Mouse (Mus musculus): ENCODE data around the gene Myocos. TPM values are rescaled to one million over a fixed set of nuclear protein-coding genes. Genes with fewer than 3 reads are reported as not detected.
"Not testable (repeated sequence)": the region's sequence is repeated elsewhere in the genome, so short reads cannot be mapped to it uniquely, and the experiment has no call there.

Gene Myocos
- not detected for total RNA-seq (2021)

DNA sequence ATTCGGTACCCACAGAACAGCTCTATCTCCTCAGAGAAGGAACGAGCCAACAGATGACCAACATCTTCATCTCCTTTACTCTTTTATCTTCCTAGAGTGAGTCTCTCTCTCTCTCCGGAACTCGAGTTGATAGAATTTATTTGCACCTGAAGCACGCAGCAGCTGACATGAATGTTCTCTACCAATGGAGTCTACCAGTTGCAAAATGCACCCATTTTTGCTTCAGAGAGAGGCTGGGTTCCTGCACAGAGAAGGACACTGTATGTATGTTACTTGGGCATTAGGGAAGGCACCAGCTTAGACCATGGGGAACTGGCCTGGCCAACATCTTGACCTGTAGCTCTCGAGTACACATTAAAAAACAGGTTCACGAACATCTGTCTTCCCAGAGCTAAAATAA, at the start of gene Myocos:
Myocos (minus strand) TSS at position 101 of the 400 bp plus-strand sequence.
- intact Hi-C loops (cut with DNase I), result no loop called here
- DNase-seq, result no peak

DNA sequence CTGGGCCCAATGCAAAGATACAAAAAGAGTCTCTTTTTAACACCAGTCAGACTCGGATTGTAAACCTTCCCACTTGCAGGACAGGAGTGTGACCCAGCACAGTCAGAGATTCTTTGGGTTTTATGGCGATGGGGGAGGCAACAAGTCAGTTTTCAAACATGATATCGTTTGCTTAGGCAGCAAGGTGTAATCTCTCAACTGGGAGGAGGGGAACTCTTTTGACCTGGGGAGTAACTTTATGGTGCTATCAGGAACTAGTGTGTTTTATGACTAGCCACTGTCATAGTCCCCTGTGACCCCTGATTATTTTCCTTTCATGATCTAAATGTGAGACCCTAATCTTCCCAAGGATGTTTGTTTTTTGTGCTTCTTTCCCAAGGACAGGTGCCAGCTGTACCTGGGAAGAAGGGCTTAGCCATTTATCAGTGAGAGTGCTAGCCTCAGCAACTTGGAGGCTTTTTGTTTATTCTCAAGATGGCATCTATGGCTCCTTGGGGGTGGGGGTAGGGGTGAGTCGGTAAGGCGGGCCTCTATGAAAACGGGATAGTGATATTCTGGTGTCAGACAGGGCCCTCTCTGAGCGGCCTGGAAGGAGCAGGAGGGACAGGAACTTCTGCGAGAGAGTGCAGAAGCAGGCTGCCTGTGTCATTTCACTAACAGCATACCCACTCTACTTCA, 42.5 kb upstream of the Myocos start:
- intact Hi-C loops (cut with DNase I), result loop anchor here (10.0 kb wide), 1 partner anchor 1244 kb away; no protein-coding TSS in a partner anchor
- DNase-seq, result no peak

DNA sequence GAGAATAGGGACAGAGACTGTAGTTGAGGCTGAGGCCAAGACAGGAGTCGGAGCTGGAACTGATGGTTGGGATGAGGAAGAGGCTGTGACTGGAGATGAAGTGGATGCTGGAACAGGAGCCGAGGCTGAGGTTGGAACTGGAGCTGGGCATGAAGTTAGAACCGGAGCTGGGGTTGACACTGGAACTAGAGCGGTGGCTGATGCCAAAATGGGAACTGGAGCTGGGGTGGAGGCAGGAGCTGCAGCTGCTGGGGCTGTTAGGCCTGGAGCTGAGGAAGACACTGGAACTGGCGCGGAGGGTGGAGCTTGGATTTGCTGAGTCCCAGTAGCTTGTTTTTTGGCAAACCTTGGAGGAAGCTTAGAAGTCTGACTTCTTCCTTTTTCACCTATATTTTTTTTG, 39.8 kb upstream of the Myocos start:
- intact Hi-C loops (cut with DNase I), result no loop called here
- no peak for DNase-seq

DNA sequence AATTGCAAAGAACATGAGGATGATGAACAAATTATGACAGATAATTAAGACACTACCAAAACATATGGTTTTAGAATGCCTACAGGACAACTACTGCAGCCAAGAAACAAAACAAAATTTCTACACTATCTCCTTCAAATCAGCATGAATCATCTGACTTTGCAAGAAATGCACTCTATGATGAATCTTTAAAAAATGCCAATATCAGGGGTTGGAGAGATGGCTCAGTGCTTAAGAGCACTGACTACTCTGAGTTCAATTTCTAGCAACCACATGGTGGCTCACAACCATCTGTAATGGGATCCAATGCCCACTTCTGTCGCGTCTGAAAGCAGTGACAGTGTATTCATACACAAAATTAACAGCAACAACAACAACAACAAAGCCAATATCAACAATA, 35.7 kb upstream of the Myocos start:
- DNase-seq, result no peak
- intact Hi-C loops (cut with DNase I), result no loop called here

- intact Hi-C loops (cut with DNase I), result loop anchor here (5.0 kb wide), 1 partner anchor 83 kb away; no protein-coding TSS in a partner anchor
- no peak for DNase-seq
These were observed 7.6 kb upstream of the Myocos start for GRCm38 (mm10) chr1:162665486-162666174.

- intact Hi-C loops (cut with DNase I), result loop anchor here (5.0 kb wide), 1 partner anchor 83 kb away; no protein-coding TSS in a partner anchor
- peak; percentile 77 for DNase-seq
These were observed 6.9 kb upstream of the Myocos start for GRCm38 (mm10) chr1:162664826-162665475.

DNA sequence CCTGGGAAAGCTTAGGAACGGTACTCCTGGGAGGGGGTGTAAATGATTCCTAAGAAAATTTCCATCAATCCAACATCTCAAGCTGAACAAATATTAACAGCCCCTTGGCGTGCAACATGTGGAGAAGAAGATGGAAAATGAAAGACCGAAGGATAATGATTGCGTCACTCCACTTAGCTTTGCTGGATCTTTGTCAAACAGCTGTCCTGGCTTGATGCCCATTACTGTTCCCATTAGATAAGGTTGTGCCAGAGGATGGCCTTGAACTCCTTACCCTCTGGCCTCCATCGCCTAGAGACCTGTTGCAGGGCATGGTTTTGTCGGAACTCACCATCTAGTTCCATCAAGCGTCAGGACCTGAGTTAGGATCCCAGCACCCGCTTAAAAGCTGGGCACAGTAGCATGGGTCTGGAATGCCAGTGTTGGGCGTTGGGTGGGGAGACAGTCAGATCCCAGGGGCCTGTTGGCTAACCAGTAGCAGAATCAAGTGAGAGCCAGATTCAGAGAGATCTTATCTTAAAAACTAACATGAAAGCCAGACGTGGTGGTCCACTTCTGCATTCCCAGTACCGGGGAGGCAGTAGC, 2.3 kb upstream of the Myocos start:
- no peak for DNase-seq
- intact Hi-C loops (cut with DNase I), result no loop called here

GRCm38 (mm10) chr1:162648416-162648815, 9.6 kb downstream of the Myocos start:
- no peak for DNase-seq
- intact Hi-C loops (cut with DNase I), result no loop called here

DNA sequence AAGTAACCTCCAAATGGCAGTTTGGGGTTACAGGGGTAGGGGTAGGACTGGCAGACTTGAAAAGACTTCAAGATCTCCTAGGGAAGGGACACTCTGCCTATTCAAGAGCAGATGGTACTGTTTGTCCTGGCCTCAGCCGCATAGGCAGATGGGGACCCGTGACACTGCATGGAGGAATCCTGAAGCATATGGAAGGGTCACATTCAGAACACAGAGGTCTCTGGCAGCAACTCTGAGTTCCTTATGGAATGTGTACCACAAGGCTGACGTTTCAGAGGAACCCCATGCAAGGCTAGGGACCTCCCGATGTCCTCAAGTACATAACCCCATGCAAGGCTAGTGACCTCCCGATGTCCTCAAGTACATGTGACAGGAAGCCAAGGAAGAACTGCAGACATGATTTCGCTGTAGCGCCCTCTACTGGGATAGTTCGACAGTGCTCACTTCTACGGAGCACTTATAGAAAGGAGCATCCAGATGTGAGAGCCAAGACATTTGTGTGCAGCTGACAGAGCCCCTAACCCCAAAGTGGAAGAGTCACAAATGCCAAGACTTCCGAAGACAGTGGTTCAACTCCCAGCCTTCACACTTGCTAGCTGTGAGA, 11.8 kb downstream of the Myocos start:
- intact Hi-C loops (cut with DNase I), result no loop called here
- no peak for DNase-seq

DNA sequence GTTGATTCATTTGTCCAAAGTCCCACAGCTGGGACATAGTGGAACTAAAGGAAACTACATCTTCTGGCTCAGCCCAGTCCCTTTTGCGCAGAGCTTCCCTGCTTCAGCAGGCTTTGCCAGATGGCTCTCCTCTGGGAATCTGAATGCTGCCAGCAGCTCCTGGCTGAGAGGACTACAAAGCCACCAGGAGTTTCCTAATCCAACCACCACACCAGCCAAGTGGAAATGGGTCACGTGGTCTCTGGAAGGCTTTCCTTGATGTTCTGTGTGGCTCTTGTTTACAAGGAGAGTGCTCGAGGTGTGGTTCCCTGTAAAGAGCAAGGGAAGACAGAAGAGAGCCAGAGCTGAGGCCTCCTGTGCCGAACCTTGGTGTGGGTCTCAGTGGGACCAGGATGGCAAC, 14.3 kb downstream of the Myocos start:
- intact Hi-C loops (cut with DNase I), result no loop called here
- DNase-seq, result peak; percentile 86

DNA sequence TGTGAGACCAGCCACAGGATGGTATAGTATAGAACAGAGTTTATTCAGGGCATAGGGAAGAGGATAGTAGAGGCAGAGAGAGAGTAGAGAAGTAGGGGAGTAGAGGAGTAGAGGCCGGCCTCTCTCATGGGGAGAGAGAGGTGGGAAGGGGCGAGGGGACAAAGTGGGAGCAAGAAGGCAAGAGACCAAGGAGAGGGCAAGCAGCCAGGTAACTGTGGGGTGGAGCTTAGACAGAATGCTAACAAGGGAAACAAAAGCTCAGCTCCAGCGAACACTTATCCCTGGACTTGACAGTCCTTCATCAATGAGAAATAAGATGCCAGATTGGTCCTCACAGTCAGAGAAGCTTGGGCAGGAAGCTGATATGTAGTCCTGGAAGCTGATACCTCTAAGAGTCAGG, 15.4 kb downstream of the Myocos start:
- intact Hi-C loops (cut with DNase I), result no loop called here
- DNase-seq, result peak; percentile 31

DNA sequence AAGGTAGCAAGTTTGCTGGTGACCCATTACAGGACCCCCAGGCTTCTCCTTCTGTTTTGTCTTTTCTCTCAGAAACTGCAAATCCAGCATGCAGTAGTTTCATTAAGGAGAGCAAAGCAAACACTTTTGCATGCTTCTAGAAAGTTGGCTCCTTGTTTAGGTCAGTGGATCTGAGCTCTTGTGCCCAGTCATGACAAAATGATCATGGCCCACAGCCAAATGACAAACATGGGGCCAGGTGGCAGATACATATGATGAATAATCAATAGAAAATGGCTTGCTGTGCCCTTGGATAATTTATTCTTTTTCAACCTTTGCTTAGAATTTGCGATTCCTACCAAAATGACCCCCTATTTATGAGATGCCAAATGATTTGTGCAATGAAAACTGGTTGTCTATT, 18.2 kb downstream of the Myocos start:
- intact Hi-C loops (cut with DNase I), result no loop called here
- DNase-seq, result no peak

- DNase-seq, result no peak
- intact Hi-C loops (cut with DNase I), result no loop called here
These were observed 18.8 kb downstream of the Myocos start, which contains the start of gene Myoc for GRCm38 (mm10) chr1:162639051-162639750. TSS of gene Myoc (plus strand) at chr1:162639155.

DNA sequence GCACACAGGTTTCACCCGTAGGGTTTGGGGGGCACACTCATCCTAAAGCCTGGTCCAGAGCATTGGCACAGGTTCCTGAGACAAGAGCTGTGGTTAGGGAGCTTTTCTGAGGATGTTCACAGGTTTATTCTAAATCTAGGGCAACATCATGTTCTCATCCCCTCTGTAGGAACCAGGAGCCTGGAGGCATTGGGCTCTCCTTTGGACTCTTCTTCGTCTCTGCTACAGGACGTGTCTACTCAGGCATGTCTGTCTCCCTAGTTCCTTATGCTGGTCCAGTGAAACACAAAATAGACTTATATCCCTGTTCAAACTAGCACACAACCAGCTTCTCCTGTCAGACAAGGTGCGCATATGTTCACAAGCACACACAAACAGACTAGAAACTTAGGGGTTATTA, 19.5 kb downstream of the Myocos start:
- intact Hi-C loops (cut with DNase I), result no loop called here
- no peak for DNase-seq

- DNase-seq, result no peak
- intact Hi-C loops (cut with DNase I), result no loop called here
These were observed 21.5 kb downstream of the Myocos start for GRCm38 (mm10) chr1:162636516-162636915.

GRCm38 (mm10) chr1:162635291-162635931, 22.6 kb downstream of the Myocos start:
- DNase-seq; intact Hi-C loops (cut with DNase I): not testable (repeated sequence)

- intact Hi-C loops (cut with DNase I); DNase-seq: not testable (repeated sequence)
These were observed 29.7 kb downstream of the Myocos start for GRCm38 (mm10) chr1:162628326-162628725.

DNA sequence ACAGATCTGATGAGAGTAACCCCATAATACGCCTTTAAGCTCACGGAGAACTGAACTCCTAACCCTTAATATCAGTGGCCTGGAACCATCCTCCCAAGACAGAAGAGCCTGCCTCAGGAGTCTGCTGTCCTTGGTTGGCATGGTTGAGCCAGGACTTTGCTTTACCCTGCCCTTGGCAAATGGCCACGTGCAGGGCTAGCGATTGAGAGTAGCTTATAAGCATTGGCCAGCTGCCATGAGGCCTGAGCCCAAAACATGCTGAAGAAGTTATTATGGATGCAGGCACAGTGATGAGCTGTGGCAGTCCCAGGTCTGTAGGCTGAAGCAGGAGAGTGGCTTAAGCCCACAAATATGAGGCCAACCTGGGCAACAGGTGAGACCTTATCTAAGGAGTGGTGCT, 30.2 kb downstream of the Myocos start:
- peak; percentile 37 for DNase-seq
- intact Hi-C loops (cut with DNase I), result not testable (repeated sequence)

- intact Hi-C loops (cut with DNase I), result no loop called here
- DNase-seq, result no peak
These were observed 32.8 kb downstream of the Myocos start for GRCm38 (mm10) chr1:162625229-162625628.

- DNase-seq, result no peak
- intact Hi-C loops (cut with DNase I), result no loop called here
These were observed 34.1 kb downstream of the Myocos start for GRCm38 (mm10) chr1:162623895-162624294.
